Mouse (Mus musculus): ENCODE results near the gene Gpr83. TPM values are rescaled to one million over a fixed set of nuclear protein-coding genes. Genes with fewer than 3 reads are reported as not detected.

Gene Gpr83
- 0.65 and 0.71 TPM in 2 replicates for polyA plus RNA-seq (2016; fragmentation: Nextera tagmentation; extraction: Ambion mirVana)

DNA sequence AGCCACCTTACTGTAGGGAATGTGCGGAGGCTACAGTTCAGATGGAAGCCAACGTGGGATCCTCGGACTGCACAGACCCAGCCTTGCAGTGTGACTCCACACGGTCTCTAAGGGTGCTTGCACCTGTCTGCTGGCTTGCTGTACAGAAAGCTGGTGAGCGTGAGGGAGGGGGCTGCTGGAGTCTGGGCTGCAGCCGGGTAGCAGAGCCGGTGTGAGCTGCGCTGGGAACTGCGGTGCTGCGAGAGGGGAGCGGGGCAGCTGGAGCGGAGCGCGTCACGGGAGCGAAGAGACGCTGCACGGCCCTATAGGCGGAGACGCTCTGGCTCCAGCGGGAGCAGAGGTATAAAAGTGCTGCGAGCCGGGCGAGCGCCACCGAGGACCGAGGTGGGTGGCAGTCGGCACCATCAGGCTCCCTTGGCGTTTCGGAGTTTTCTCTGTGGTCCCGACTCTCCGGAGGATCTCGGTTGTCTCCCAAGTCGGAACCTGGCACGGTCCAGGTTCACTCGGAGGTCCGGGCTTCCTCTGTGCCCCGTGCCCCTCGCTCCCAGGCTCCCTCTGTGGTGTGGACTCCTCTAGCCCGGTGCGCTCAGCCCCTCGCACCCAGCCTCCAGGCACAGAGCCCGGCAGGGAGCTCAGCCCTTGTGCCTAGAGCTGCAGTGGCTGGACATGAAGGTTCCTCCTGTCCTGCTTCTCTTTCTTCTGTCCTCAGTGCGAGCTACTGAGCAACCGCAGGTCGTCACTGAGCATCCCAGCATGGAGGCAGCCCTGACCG lies at the start of gene Gpr83:
Gene Gpr83, plus strand, starts transcription at position 343 of the 772 bp plus-strand sequence.
- H3K27ac ChIP-seq: peak within 1 kb of the TSS; percentile 72
- WGBS: 2% methylated on average over 47 of the region's 47 CpGs
- peak; percentile 64 for DNase-seq (ENCODE audit: low spot score)
- H3K4me1 ChIP-seq (replicated peaks): peaks cover 15% of the 10 kb centered on the region
- H3K9me3 ChIP-seq: no peaks in the 10 kb centered on the region
- H3K4me3 ChIP-seq: peak within 1 kb of the TSS; percentile 61
- peaks cover 58% of the 10 kb centered on the region for H3K27me3 ChIP-seq (ENCODE audit: insufficient read depth, poor library complexity, severe bottlenecking)
- no peaks in the 10 kb centered on the region for H3K36me3 ChIP-seq

DNA sequence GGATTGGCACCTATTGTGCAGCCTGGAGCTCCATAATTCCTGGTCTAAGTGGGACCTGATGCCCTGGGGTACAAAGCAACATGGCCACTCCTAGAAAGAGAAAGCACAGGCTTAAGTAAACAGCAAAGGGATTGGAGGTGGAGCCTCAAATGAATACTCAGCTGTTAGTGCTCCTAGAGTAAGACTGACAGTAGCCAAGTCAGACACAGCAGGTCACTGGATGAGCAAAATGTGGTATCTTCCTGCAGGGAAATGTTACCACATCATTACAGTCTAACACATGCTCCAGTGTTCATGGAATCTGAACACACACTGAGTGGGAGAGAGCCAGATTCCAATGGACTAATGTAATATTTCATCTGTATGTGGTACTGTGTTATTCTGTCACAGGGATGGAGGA lies 38.6 kb upstream of the Gpr83 start:
- Histone ChIP-seq H3K4me1 (replicated peaks) (no peaks in the 10 kb centered on the region), H3K9me3 (no peaks in the 10 kb centered on the region), H3K4me3 (no peak overlapping the region), H3K36me3 (peaks cover 90% of the 10 kb centered on the region), H3K27me3 (ENCODE audit: insufficient read depth, poor library complexity, severe bottlenecking) (no peaks in the 10 kb centered on the region), H3K27ac (no peak overlapping the region)
- DNase-seq (ENCODE audit: low spot score): no peak

DNA sequence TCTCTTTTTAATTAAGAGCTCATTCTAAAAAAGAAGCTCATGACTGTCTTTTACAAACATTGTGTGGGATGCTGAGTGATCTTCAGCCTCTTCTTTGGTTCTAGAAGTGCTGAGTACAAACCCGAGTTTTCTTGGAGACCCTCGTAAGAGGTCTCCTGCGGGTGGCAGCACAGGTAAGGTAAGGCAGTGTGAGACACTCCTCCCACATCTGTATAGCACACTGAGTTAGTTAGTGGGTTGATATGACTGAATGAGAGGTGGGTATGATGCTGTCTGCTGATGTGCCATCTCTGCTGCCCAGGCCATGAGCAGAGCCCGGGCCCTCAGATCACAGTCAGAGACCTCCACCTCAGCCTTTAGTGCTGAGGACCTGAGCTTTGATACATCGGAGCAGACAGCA lies 35.2 kb upstream of the Gpr83 start:
- WGBS: 90% methylated on average over 5 of the region's 5 CpGs
- Histone ChIP-seq H3K4me3 (no peak overlapping the region), H3K27me3 (ENCODE audit: insufficient read depth, poor library complexity, severe bottlenecking) (no peaks in the 10 kb centered on the region), H3K27ac (no peak overlapping the region), H3K4me1 (replicated peaks) (no peaks in the 10 kb centered on the region), H3K36me3 (peaks cover 85% of the 10 kb centered on the region), H3K9me3 (no peaks in the 10 kb centered on the region)
- no peak for DNase-seq (ENCODE audit: low spot score)

DNA sequence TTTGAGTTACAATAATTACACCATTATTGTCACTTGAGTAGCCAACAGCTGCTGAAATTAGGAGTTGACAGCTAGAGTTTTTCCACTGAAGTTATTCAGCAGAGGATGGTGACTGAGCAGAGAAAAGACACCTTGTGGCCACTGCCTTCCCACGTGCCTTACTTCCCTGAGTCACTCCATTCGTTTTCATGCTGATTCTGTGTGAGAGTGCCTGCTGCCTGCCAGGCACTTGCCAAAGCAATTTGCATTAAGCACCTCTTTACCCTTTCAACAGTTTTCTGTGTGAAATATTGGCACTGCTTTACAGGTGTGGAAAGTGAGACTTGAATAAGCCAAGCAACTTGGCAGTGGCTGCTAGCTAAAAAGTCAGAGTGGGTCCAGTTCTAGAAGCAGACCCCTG lies 32.1 kb upstream of the Gpr83 start:
- H3K36me3 ChIP-seq: peaks cover 86% of the 10 kb centered on the region
- no peak for DNase-seq (ENCODE audit: low spot score)
- 86% methylated on average over 2 of the region's 2 CpGs for WGBS
- H3K4me3 ChIP-seq: no peak overlapping the region
- H3K27ac ChIP-seq: no peak overlapping the region
- no peaks in the 10 kb centered on the region for H3K4me1 ChIP-seq (replicated peaks)
- no peaks in the 10 kb centered on the region for H3K9me3 ChIP-seq
- H3K27me3 ChIP-seq (ENCODE audit: insufficient read depth, poor library complexity, severe bottlenecking): no peaks in the 10 kb centered on the region

DNA sequence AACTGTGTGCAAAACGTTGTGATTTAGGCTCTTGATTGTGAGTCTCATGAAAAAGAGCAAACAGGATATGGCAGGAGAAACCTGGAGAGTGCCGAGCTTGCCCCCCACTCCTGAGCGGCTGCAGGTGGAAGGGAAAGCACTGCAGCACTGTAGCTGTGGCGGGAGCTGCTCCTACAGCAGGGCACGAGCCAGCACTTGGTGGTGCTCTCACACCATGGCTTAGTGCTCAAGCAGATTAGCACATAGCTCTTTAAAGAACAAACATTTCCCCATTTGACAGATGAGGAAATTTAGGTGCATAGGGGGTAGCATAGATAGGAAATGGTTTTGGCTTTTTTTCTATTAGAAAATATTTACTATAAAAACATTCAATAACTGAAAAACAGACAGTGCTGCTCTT lies 28.0 kb upstream of the Gpr83 start:
- H3K4me3 ChIP-seq: no peak overlapping the region
- DNase-seq (ENCODE audit: low spot score): no peak
- WGBS: 86% methylated on average over 5 of the region's 5 CpGs
- H3K4me1 ChIP-seq (replicated peaks): no peaks in the 10 kb centered on the region
- H3K36me3 ChIP-seq: peaks cover 92% of the 10 kb centered on the region
- no peaks in the 10 kb centered on the region for H3K9me3 ChIP-seq
- no peak overlapping the region for H3K27ac ChIP-seq
- H3K27me3 ChIP-seq (ENCODE audit: insufficient read depth, poor library complexity, severe bottlenecking): no peaks in the 10 kb centered on the region

DNA sequence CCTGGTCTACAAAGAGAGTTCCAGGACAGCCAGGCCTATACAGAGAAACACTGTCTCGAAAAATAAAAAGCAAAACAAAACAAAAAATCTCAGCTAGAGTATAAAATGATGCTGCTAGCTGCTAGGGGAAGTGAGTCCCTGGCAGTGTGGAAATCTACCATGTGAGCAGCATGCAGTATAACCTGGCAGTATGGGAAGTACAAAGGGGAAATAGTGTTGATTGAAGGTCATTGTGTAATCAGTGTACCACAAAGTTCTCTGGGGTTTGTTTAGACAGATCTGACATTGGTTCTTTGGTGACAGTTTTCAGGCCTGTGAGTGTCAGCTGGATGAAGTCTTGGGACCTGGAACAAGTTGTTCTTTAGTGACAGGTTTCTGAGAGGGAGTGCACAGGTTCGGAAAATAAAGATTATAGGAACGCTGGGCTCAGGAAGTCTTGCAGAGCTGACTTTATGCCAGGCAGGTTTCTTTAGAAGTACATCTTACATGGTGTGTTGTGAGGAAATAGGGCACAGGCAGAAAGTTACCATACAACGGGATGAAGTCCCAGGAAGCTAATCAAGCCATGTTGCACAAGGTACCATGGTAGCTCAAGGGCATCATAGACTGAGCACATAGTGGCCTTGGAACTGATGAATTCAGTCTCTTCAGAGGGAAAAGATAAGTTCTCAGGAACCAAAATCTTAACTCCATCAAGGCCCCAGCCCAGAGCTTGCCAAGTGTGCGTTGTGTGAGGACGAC lies 24.5 kb upstream of the Gpr83 start:
- WGBS: 95% methylated on average over 6 of the region's 6 CpGs
- Histone ChIP-seq H3K4me3 (no peak overlapping the region), H3K27ac (no peak overlapping the region), H3K4me1 (replicated peaks) (no peaks in the 10 kb centered on the region), H3K36me3 (peaks cover 69% of the 10 kb centered on the region), H3K27me3 (ENCODE audit: insufficient read depth, poor library complexity, severe bottlenecking) (no peaks in the 10 kb centered on the region), H3K9me3 (no peaks in the 10 kb centered on the region)
- no peak for DNase-seq (ENCODE audit: low spot score)

DNA sequence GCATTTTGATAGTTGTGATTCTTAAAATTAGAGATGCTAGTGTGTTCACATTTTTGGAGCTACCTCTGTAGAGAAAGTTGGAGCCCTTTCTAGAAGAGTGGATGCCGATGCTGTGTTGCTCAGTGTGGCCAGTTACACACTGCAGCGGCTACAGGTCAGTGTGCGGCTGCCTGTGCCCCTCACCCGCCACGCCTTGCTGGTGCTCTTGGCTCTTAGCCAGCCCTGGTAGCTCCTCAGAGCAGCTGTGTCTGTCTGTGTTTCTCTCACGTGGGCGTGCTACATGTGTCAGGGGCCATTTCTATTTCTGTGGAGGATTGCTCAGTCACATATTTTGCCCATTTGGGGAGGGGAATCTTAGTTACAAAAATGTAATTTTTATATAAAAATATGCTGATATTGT lies 20.5 kb upstream of the Gpr83 start:
- no peaks in the 10 kb centered on the region for H3K27me3 ChIP-seq (ENCODE audit: insufficient read depth, poor library complexity, severe bottlenecking)
- no peak overlapping the region for H3K4me3 ChIP-seq
- DNase-seq (ENCODE audit: low spot score): no peak
- WGBS: 74% methylated on average over 7 of the region's 7 CpGs
- H3K4me1 ChIP-seq (replicated peaks): no peaks in the 10 kb centered on the region
- H3K9me3 ChIP-seq: no peaks in the 10 kb centered on the region
- H3K27ac ChIP-seq: no peak overlapping the region
- H3K36me3 ChIP-seq: peaks cover 29% of the 10 kb centered on the region

DNA sequence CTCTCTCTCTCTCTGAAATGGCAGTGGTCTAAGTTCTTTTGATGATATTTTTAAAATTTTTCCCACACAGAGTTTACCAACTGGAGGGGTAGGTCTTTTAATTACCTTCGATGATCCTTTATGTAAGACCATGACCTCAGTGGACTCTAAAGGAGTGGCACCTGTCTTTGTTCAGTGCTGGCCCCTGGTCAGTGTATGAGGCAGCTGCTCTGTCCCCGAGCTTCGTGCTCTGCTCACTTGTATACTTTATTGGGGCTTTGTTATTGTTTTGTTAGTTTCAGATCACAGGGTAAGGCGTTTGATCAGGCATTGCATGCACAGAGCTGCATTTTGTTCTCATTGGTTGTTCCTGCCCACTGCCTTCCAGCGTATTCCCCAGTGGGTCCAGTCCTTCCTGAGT lies 20.0 kb upstream of the Gpr83 start:
- Histone ChIP-seq H3K9me3 (no peaks in the 10 kb centered on the region), H3K27ac (no peak overlapping the region), H3K27me3 (ENCODE audit: insufficient read depth, poor library complexity, severe bottlenecking) (no peaks in the 10 kb centered on the region), H3K4me3 (no peak overlapping the region), H3K4me1 (replicated peaks) (no peaks in the 10 kb centered on the region), H3K36me3 (peaks cover 25% of the 10 kb centered on the region)
- WGBS: 79% methylated on average over 5 of the region's 5 CpGs
- DNase-seq (ENCODE audit: low spot score): no peak

DNA sequence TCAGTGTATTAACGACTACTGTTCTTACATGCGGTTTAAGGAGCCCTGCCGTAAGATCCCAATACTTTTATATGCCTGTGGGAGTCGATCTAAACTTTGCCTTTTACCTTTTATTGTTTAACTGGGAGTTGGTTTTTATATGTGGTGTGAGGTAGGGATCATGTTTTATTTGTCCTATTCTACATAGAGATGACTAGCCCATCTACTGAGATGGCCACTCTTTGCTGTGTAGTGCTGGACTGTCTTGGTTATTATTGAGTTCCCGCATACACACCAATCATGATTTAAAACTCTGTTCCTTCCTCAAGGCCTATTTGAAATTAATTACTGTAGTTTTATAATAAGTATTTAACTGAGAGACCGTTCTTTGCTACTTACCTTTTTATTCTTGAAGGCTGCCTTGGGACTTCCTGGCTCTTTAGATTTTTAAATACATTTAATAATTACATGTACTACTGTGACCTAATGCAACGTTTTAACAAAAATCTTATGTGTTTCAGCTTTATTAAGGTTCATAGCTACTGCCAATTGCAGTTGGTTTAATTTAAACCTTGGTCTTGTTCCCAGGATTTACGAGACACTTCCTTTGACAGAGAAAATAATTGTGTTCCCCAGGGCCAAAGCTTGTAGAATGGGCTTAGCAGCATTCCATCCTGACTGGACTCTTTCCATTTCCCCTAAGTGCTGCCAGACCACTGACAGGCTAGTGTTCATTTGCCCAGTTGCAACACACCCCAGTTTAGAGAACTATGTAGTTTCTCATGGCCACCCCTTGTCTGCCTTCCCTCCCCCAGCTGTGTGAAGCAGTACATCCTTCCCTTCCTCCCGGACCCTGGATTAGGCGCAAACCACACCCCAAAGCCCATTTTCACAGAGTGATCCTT lies 17.9 kb upstream of the Gpr83 start:
- 89% methylated on average over 10 of the region's 10 CpGs for WGBS
- Histone ChIP-seq H3K4me3 (no peak overlapping the region), H3K27me3 (ENCODE audit: insufficient read depth, poor library complexity, severe bottlenecking) (no peaks in the 10 kb centered on the region), H3K4me1 (replicated peaks) (no peaks in the 10 kb centered on the region), H3K27ac (no peak overlapping the region), H3K9me3 (no peaks in the 10 kb centered on the region), H3K36me3 (peaks cover 6% of the 10 kb centered on the region)
- DNase-seq (ENCODE audit: low spot score): no peak

DNA sequence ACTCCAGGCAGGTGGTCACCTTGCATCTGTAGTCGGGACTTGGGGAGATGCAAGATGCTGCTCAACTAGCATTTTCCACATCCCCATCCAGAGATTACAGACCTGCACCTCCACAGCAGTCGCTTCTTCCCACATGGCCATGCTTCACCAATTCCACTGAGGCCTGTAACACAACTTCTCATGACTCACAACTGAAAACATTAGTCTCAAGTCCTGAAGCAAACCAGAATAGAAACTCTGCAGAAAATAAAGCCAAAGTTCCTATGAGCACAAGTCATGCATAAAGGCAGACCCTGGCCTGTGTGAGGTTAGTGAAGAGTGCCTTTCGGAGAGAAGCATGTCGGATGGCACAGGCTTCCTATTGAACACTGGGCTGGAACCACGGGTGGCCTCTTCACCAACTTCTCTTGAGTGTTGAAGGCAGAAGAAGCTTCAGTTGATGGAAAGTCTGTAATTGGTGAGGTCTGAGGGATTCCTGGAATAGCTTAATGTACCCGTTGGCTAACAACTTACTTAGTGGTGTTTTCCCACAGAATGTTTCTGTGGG lies 16.6 kb upstream of the Gpr83 start:
- no peak for DNase-seq (ENCODE audit: low spot score)
- Histone ChIP-seq H3K4me1 (replicated peaks) (no peaks in the 10 kb centered on the region), H3K27me3 (ENCODE audit: insufficient read depth, poor library complexity, severe bottlenecking) (no peaks in the 10 kb centered on the region), H3K36me3 (no peaks in the 10 kb centered on the region), H3K4me3 (no peak overlapping the region), H3K27ac (no peak overlapping the region), H3K9me3 (no peaks in the 10 kb centered on the region)
- WGBS: 91% methylated on average over 6 of the region's 6 CpGs

DNA sequence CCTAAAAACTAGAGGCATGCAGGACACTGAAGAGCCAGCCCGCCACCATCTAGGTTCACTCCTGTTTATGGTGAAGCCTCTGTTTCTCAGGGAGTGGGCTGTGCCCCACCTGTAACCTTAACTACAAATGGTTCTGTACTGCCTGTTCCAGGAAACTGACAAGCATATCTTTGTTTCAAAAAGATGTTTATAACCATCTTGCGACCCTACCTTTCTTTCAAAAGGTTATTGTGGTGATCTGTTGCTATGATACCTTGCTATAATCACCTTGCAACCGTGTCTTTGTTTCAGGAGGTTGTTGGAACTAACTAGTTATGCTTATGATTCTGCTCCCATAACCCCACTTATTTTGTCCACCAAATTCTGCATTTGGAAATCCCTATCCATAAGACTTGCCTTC lies 16.1 kb upstream of the Gpr83 start:
- H3K27ac ChIP-seq: no peak overlapping the region
- H3K4me1 ChIP-seq (replicated peaks): no peaks in the 10 kb centered on the region
- WGBS: 92% methylated on average over 3 of the region's 3 CpGs
- H3K27me3 ChIP-seq (ENCODE audit: insufficient read depth, poor library complexity, severe bottlenecking): no peaks in the 10 kb centered on the region
- no peaks in the 10 kb centered on the region for H3K9me3 ChIP-seq
- DNase-seq (ENCODE audit: low spot score): no peak
- H3K4me3 ChIP-seq: no peak overlapping the region
- no peaks in the 10 kb centered on the region for H3K36me3 ChIP-seq

DNA sequence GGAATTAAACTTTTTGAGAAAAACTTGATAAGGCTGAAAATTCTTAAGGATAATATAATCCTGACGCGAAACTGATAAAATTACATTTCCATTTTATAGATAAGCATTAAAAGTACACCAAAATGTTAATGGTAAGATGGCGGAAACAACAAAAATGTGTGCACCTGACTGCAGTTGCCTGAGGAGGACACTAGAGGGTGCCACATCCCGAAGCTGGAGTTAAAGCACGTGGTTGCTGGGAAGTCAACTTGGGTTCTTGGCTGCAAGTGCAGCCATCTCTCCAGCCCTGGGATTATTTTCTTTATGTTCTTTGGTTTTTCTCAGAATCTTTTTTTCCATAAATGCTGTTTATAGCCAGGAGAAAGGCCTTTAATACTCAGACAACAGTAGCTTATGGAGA lies 13.6 kb upstream of the Gpr83 start:
- Histone ChIP-seq H3K4me1 (replicated peaks) (no peaks in the 10 kb centered on the region), H3K27me3 (ENCODE audit: insufficient read depth, poor library complexity, severe bottlenecking) (no peaks in the 10 kb centered on the region), H3K36me3 (no peaks in the 10 kb centered on the region), H3K27ac (no peak overlapping the region), H3K9me3 (no peaks in the 10 kb centered on the region), H3K4me3 (no peak overlapping the region)
- 43% methylated on average over 5 of the region's 5 CpGs for WGBS
- DNase-seq (ENCODE audit: low spot score): peak; percentile 43
